Comparison of ENCODE assay signal across 14 mouse cellular contexts in genomic region chr2:18874063-18874462, GRCm38 (mm10).
"Had no signal": no experiment of that assay in that cellular context is flagged by ENCODE, and none has a peak within 500 bp of the region (broad histone marks: within the 10 kb centered on the region; RNA-seq: fewer than 3 reads in every experiment).

No protein-coding gene starts in this region.

- H3K27me3 ChIP-seq: megakaryocyte, embryonic 14.5 days; midbrain, embryonic 12.5 days; neural tube, embryonic 12.5 days; stomach, embryonic 15.5 days had no signal

- H3K4me3 ChIP-seq: megakaryocyte, embryonic 14.5 days; midbrain, embryonic 12.5 days; neural tube, embryonic 12.5 days; stomach, embryonic 15.5 days had no signal

- H3K9me3 ChIP-seq: megakaryocyte, embryonic 14.5 days; midbrain, embryonic 12.5 days; neural tube, embryonic 12.5 days; stomach, embryonic 15.5 days had no signal

- DNase-seq: lung, adult 18-20 months; lung, embryonic 14.5 days; lung, postnatal 10 days; lung, postnatal 4 days; midbrain, embryonic 14.5 days; right cerebral cortex, postnatal 14 days; thymus, adult 18-20 months; thymus, postnatal 36 days had no signal

- H3K27ac ChIP-seq: midbrain, embryonic 12.5 days; neural tube, embryonic 12.5 days; stomach, embryonic 15.5 days; stomach, postnatal 0 days had no signal

- H3K4me1 ChIP-seq: midbrain, embryonic 12.5 days; neural tube, embryonic 12.5 days; stomach, embryonic 15.5 days had no signal

- ATAC-seq: midbrain, embryonic 16.5 days had no signal

- H3K4me2 ChIP-seq: lung, embryonic 14.5 days; midbrain, embryonic 12.5 days; neural tube, embryonic 12.5 days; stomach, embryonic 15.5 days had no signal

- H3K36me3 ChIP-seq: midbrain, embryonic 12.5 days; neural tube, embryonic 12.5 days; stomach, embryonic 15.5 days had no signal

- H3K9ac ChIP-seq: lung, embryonic 14.5 days; midbrain, embryonic 12.5 days; neural tube, embryonic 12.5 days; stomach, embryonic 15.5 days had no signal
